8 mouse cellular contexts compared by ENCODE assay signal in the genomic region with DNA sequence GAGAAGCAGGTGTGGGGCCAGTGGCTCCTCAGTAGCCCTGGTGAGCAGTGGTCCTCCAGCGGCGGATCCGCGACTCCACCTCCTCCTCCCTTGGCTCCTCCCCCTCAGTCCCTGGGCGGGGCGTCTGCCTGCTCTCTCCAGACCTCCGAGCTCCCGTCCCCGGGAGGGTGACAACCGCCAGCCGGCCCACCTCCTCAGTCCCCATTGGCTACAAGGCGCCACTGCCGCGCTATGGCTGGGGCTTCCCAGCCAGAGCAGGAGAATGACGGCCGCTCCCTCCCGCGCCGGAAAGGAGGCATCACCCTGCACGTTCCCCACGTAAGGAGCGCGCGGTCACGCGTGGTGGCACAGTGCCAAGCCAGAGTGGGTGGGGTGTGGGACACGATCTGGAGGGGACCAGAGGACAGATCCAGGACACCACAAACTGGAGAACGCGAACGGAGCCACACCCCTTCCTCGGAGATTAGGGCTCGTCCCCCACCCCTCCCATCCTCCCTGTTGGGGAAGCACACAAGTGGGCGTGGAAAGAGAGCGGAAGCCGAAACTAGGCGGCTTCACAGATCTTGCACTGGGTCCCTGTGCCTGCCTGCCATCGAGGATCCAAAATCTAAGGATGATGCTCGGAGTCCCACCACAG. TPM values are rescaled to one million over a fixed set of nuclear protein-coding genes. Genes with fewer than 3 reads are reported as not detected.
DNase-seq lines count a peak whose midpoint lies in the region; ATAC-seq and TF ChIP-seq lines count a peak whose summit lies in the region.

No protein-coding gene starts in this region.

- peaks cover 97% of the 10 kb centered on the region for H3K4me1 ChIP-seq in erythroblast, embryonic 14.5 days (ENCODE audit: control insufficient read depth)
- peaks cover 57% of the 10 kb centered on the region for H3K4me1 ChIP-seq in heart, embryonic 13.5 days
- peaks cover 93% of the 10 kb centered on the region for H3K4me1 ChIP-seq in liver, embryonic 12.5 days
- peaks cover 28% of the 10 kb centered on the region for H3K4me1 ChIP-seq in stomach, embryonic 15.5 days

- H3K4me3 ChIP-seq in C2C12 (ENCODE audit: insufficient read depth, poor library complexity, severe bottlenecking): peak overlapping the region; percentile 83
- H3K4me3 ChIP-seq in erythroblast, embryonic 14.5 days (replicated peaks): peak overlapping the region; percentile 70
- peak overlapping the region; percentile 96 for H3K4me3 ChIP-seq in heart, embryonic 13.5 days
- H3K4me3 ChIP-seq in liver, embryonic 12.5 days: peak overlapping the region; percentile 82
- H3K4me3 ChIP-seq in stomach, embryonic 15.5 days (replicated peaks): peak overlapping the region; percentile 73

- WGBS in heart, embryonic 13.5 days: 0% methylated on average over 38 of the region's 38 CpGs
- WGBS in liver, embryonic 12.5 days (ENCODE audit: insufficient replicate concordance): 1% methylated on average over 38 of the region's 38 CpGs
- WGBS in stomach, embryonic 15.5 days: under 1% methylated on average over 38 of the region's 38 CpGs

- peak overlapping the region; percentile 98 for H3K27ac ChIP-seq in heart, embryonic 13.5 days (replicated peaks)
- peak overlapping the region; percentile 99 for H3K27ac ChIP-seq in liver, embryonic 12.5 days
- H3K27ac ChIP-seq in stomach, embryonic 15.5 days: peak overlapping the region; percentile 92

- DNase-seq in brain, embryonic 14.5 days (ENCODE audit: low read depth): peak; percentile 98
- peak; percentile 98 for DNase-seq in kidney, postnatal 10 days
- peak; percentile 96 to 98 for DNase-seq in natural killer cell, adult 2 months (ENCODE audit: low spot score in 2 of 2)

- peak; percentile 87 for ATAC-seq in heart, embryonic 13.5 days (ENCODE audit: extremely low read depth, insufficient number of reproducible peaks, low FRiP score, low TSS enrichment)
- peak; percentile 87 for ATAC-seq in liver, embryonic 12.5 days
- ATAC-seq in stomach, embryonic 15.5 days (ENCODE audit: insufficient read depth, low FRiP score, low read depth): peak; percentile 95

- TF ChIP-seq CTCF in C2C12 (IDR thresholded peaks at IDR 0.05; ENCODE audit: control insufficient read depth, insufficient read depth, insufficient read length): no peak
- no peak for TF ChIP-seq CTCF in brain, embryonic 14.5 days (IDR thresholded peaks at IDR 0.05; ENCODE audit: borderline replicate concordance, extremely low read depth, insufficient read depth, insufficient read length)

- peak overlapping the region; percentile 91 for H3K4me2 ChIP-seq in heart, embryonic 13.5 days
- peak overlapping the region; percentile 97 for H3K4me2 ChIP-seq in liver, embryonic 12.5 days
- peak overlapping the region; percentile 87 for H3K4me2 ChIP-seq in stomach, embryonic 15.5 days

- peak overlapping the region; percentile 97 for H3K9ac ChIP-seq in heart, embryonic 13.5 days
- H3K9ac ChIP-seq in liver, embryonic 12.5 days: peak overlapping the region; percentile 90
- H3K9ac ChIP-seq in stomach, embryonic 15.5 days: peak overlapping the region; percentile 44; the same call in 1 of the 2 replicates

- no peaks in the 10 kb centered on the region for H3K9me3 ChIP-seq in erythroblast, embryonic 14.5 days (ENCODE audit: control insufficient read depth, low read length)
- H3K9me3 ChIP-seq in heart, embryonic 13.5 days: no peaks in the 10 kb centered on the region
- no peaks in the 10 kb centered on the region for H3K9me3 ChIP-seq in liver, embryonic 12.5 days (replicated peaks)
- no peaks in the 10 kb centered on the region for H3K9me3 ChIP-seq in stomach, embryonic 15.5 days

- peak overlapping the region; percentile 85 for H3ac ChIP-seq in C2C12 (ENCODE audit: control insufficient read depth, insufficient read length, low read depth)

- H3K27me3 ChIP-seq in C2C12 (ENCODE audit: control insufficient read depth, insufficient read depth, insufficient read length): no peaks in the 10 kb centered on the region
- H3K27me3 ChIP-seq in erythroblast, embryonic 14.5 days (ENCODE audit: control insufficient read depth): no peaks in the 10 kb centered on the region
- no peaks in the 10 kb centered on the region for H3K27me3 ChIP-seq in heart, embryonic 13.5 days (replicated peaks)
- no peaks in the 10 kb centered on the region for H3K27me3 ChIP-seq in liver, embryonic 12.5 days (replicated peaks)
- no peaks in the 10 kb centered on the region for H3K27me3 ChIP-seq in stomach, embryonic 15.5 days (replicated peaks)

- peaks cover 55% of the 10 kb centered on the region for H3K79me2 ChIP-seq in C2C12 (ENCODE audit: control insufficient read depth, insufficient read depth)

- no peaks in the 10 kb centered on the region for H3K36me3 ChIP-seq in C2C12 (ENCODE audit: control insufficient read depth, insufficient read depth)
- H3K36me3 ChIP-seq in erythroblast, embryonic 14.5 days (ENCODE audit: control insufficient read depth): peaks cover 77% of the 10 kb centered on the region
- no peaks in the 10 kb centered on the region for H3K36me3 ChIP-seq in heart, embryonic 13.5 days
- peaks cover 20% of the 10 kb centered on the region for H3K36me3 ChIP-seq in liver, embryonic 12.5 days
- no peaks in the 10 kb centered on the region for H3K36me3 ChIP-seq in stomach, embryonic 15.5 days

- peak; percentile 53; the same call in 1 of the 2 replicates for TF ChIP-seq POLR2A in brain, embryonic 14.5 days (IDR thresholded peaks at IDR 0.05; ENCODE audit: borderline replicate concordance, extremely low read depth, insufficient read depth, insufficient read length, poor library complexity, severe bottlenecking)

- H3K79me3 ChIP-seq in C2C12 (ENCODE audit: low read depth): peaks cover 28% of the 10 kb centered on the region

TF ChIP-seq in C2C12, 6 proteins besides CTCF, POLR2A, EP300 and RAD21:
- TF ChIP-seq MYOG (IDR thresholded peaks at IDR 0.05; ENCODE audit: control insufficient read depth, extremely low read depth, insufficient read length): no peak
- TF ChIP-seq MAX (IDR thresholded peaks at IDR 0.05): no peak
- TF ChIP-seq FOSL1 (IDR thresholded peaks at IDR 0.05; ENCODE audit: insufficient read depth, low read length, poor library complexity, severe bottlenecking): no peak
- no peak for TF ChIP-seq CEBPB (IDR thresholded peaks at IDR 0.05; ENCODE audit: low read depth)
- TF ChIP-seq USF1 (IDR thresholded peaks at IDR 0.05; ENCODE audit: low read depth): no peak
- no peak for TF ChIP-seq MYOD1 (IDR thresholded peaks at IDR 0.05; ENCODE audit: control insufficient read depth, insufficient read length, low read depth)

RNA-seq across cellular contexts. Expression of a gene that starts 39.5 kb away (rescaled TPM):
- 65.7 TPM for polyA plus RNA-seq in C2C12 (2012; fragmentation: generic; extraction: Trizol)
- 59.0 and 98.8 TPM in 2 replicates for polyA plus RNA-seq in brain, embryonic 14.5 days (2012; rRNA removed)
- polyA plus RNA-seq in erythroblast, embryonic 14.5 days (2012): 47.9 and 53.6 TPM in 2 replicates
- polyA plus RNA-seq in heart, embryonic 13.5 days (2015; fragmentation: Nextera tagmentation; extraction: Ambion mirVana): 163 and 170 TPM in 2 replicates
- polyA plus RNA-seq in liver, embryonic 12.5 days (2016; fragmentation: Nextera tagmentation; extraction: Ambion mirVana): 130 and 131 TPM in 2 replicates
- 43.2 and 45.8 TPM in 2 replicates for polyA plus RNA-seq in stomach, embryonic 15.5 days (2015; fragmentation: Nextera tagmentation; extraction: Ambion mirVana)

Comparison
In these comparisons a context has a peak if more than half of its experiments do, and no peak if none do; other contexts are left out.
1. Peak in every context shown above with its lines: DNase-seq, ATAC-seq, H3K4me3 ChIP-seq and H3K27ac ChIP-seq.
2. H3K9ac ChIP-seq: peak in every context shown above with its lines; median percentile 97 in heart, embryonic 13.5 days; 90 in liver, embryonic 12.5 days; 44 in stomach, embryonic 15.5 days.